Mouse (Mus musculus) macrophage (primary cell): Measurements from ENCODE around the gene Cacna1c. TPM values are rescaled to one million over a fixed set of nuclear protein-coding genes. Genes with fewer than 3 reads are reported as not detected.

ENCODE experiments used
- H3K27ac ChIP-seq: fragments of 350-480 bp; formaldehyde crosslinking; 2 replicates; pipeline ENCODE4 v1.9.0; 2021
- H3K36me3 ChIP-seq: fragments of 350-480 bp; formaldehyde crosslinking; 2 replicates; pipeline ENCODE4 v1.9.0; 2021; ENCODE audit errors: inconsistent target
- H3K4me3 ChIP-seq: fragments of 350-480 bp; formaldehyde crosslinking; 2 replicates; pipeline ENCODE4 v1.9.0; 2021; ENCODE audit errors: inconsistent target
- H3K79me2 ChIP-seq: fragments of 350-480 bp; formaldehyde crosslinking; 2 replicates; pipeline ENCODE4 v1.9.0; 2021; ENCODE audit errors: inconsistent target
- WGBS: methylation state at CpG from one replicate; pipeline ENCODE4 v1.1.7; 2026; ENCODE audit warnings: inconsistent platforms; ENCODE audit not compliant: missing documents; 5-methylcytosine and 5-hydroxymethylcytosine counted together
- polyA plus RNA-seq: library from polyadenylated mRNA; stranded (reverse); fragments of 250-400 nt; gene quantifications from 3 replicates; pipeline ENCODE4 v1.2.4, GENCODE M21; 2018; ENCODE audit warnings: inconsistent platforms

Cacna1c gene
- polyA plus RNA-seq, 1 experiment from 2014 or later: not detected

GRCm38 (mm10) chr6:118889441-118889840, 306.8 kb downstream of the Cacna1c start:
- Histone ChIP-seq H3K4me3 (no peak overlapping the region), H3K79me2 (no peaks in the 10 kb centered on the region), H3K36me3 (no peaks in the 10 kb centered on the region), H3K27ac (no peak overlapping the region)
- 94% methylated on average over 4 of the region's 4 CpGs for WGBS

GRCm38 (mm10) chr6:118887032-118887431, 309.2 kb downstream of the Cacna1c start:
- no peak overlapping the region for H3K27ac ChIP-seq
- WGBS: 78% methylated on average over 8 of the region's 8 CpGs
- H3K4me3 ChIP-seq: no peak overlapping the region
- no peaks in the 10 kb centered on the region for H3K79me2 ChIP-seq
- no peaks in the 10 kb centered on the region for H3K36me3 ChIP-seq

- Histone ChIP-seq H3K27ac (no peak overlapping the region), H3K4me3 (no peak overlapping the region), H3K36me3 (no peaks in the 10 kb centered on the region), H3K79me2 (no peaks in the 10 kb centered on the region)
- 71% methylated on average over 1 of the region's 1 CpGs for WGBS
These were observed 311.3 kb downstream of the Cacna1c start for GRCm38 (mm10) chr6:118884961-118885360.

- Histone ChIP-seq H3K79me2 (no peaks in the 10 kb centered on the region), H3K36me3 (no peaks in the 10 kb centered on the region), H3K27ac (no peak overlapping the region), H3K4me3 (no peak overlapping the region)
- WGBS: 74% methylated on average over 8 of the region's 8 CpGs
These were observed 312.1 kb downstream of the Cacna1c start for GRCm38 (mm10) chr6:118884073-118884551.

GRCm38 (mm10) chr6:118876204-118876603, 320.0 kb downstream of the Cacna1c start:
- WGBS: 63% methylated on average over 2 of the region's 2 CpGs
- Histone ChIP-seq H3K36me3 (no peaks in the 10 kb centered on the region), H3K79me2 (no peaks in the 10 kb centered on the region), H3K4me3 (no peak overlapping the region), H3K27ac (no peak overlapping the region)

GRCm38 (mm10) chr6:118870241-118870841, 325.9 kb downstream of the Cacna1c start:
- Histone ChIP-seq H3K36me3 (no peaks in the 10 kb centered on the region), H3K27ac (no peak overlapping the region), H3K4me3 (no peak overlapping the region), H3K79me2 (no peaks in the 10 kb centered on the region)
- 66% methylated on average over 7 of the region's 7 CpGs for WGBS

GRCm38 (mm10) chr6:118867384-118867783, 328.8 kb downstream of the Cacna1c start:
- Histone ChIP-seq H3K27ac (no peak overlapping the region), H3K36me3 (no peaks in the 10 kb centered on the region), H3K4me3 (no peak overlapping the region), H3K79me2 (no peaks in the 10 kb centered on the region)
- WGBS: 88% methylated on average over 7 of the region's 7 CpGs

GRCm38 (mm10) chr6:118866889-118867288, 329.3 kb downstream of the Cacna1c start:
- Histone ChIP-seq H3K36me3 (no peaks in the 10 kb centered on the region), H3K27ac (no peak overlapping the region), H3K4me3 (no peak overlapping the region), H3K79me2 (no peaks in the 10 kb centered on the region)
- WGBS: 75% methylated on average over 3 of the region's 3 CpGs

- no peak overlapping the region for H3K4me3 ChIP-seq
- WGBS: 84% methylated on average over 5 of the region's 5 CpGs
- no peaks in the 10 kb centered on the region for H3K79me2 ChIP-seq
- H3K27ac ChIP-seq: no peak overlapping the region
- H3K36me3 ChIP-seq: no peaks in the 10 kb centered on the region
These were observed 330.3 kb downstream of the Cacna1c start for GRCm38 (mm10) chr6:118865777-118866380.

GRCm38 (mm10) chr6:118864696-118865620, 331.3 kb downstream of the Cacna1c start:
- no peak overlapping the region for H3K27ac ChIP-seq
- no peaks in the 10 kb centered on the region for H3K79me2 ChIP-seq
- 45% methylated on average over 18 of the region's 18 CpGs for WGBS
- H3K36me3 ChIP-seq: no peaks in the 10 kb centered on the region
- H3K4me3 ChIP-seq: no peak overlapping the region

- WGBS: 92% methylated on average over 9 of the region's 9 CpGs
- Histone ChIP-seq H3K79me2 (no peaks in the 10 kb centered on the region), H3K36me3 (no peaks in the 10 kb centered on the region), H3K27ac (no peak overlapping the region), H3K4me3 (no peak overlapping the region)
These were observed 333.5 kb downstream of the Cacna1c start for GRCm38 (mm10) chr6:118862727-118863126.

GRCm38 (mm10) chr6:118862091-118862490, 334.1 kb downstream of the Cacna1c start:
- Histone ChIP-seq H3K79me2 (no peaks in the 10 kb centered on the region), H3K36me3 (no peaks in the 10 kb centered on the region), H3K4me3 (no peak overlapping the region), H3K27ac (no peak overlapping the region)
- 88% methylated on average over 4 of the region's 5 CpGs for WGBS

- H3K36me3 ChIP-seq: no peaks in the 10 kb centered on the region
- no peaks in the 10 kb centered on the region for H3K79me2 ChIP-seq
- 29% methylated on average over 1 of the region's 1 CpGs for WGBS
- H3K27ac ChIP-seq: no peak overlapping the region
- no peak overlapping the region for H3K4me3 ChIP-seq
These were observed 337.8 kb downstream of the Cacna1c start for GRCm38 (mm10) chr6:118858431-118858830.

GRCm38 (mm10) chr6:118852131-118852530, 344.1 kb downstream of the Cacna1c start:
- no peaks in the 10 kb centered on the region for H3K79me2 ChIP-seq
- WGBS: 83% methylated on average over 6 of the region's 6 CpGs
- H3K27ac ChIP-seq: no peak overlapping the region
- no peak overlapping the region for H3K4me3 ChIP-seq
- no peaks in the 10 kb centered on the region for H3K36me3 ChIP-seq

- Histone ChIP-seq H3K4me3 (no peak overlapping the region), H3K27ac (no peak overlapping the region), H3K36me3 (no peaks in the 10 kb centered on the region), H3K79me2 (no peaks in the 10 kb centered on the region)
- 96% methylated on average over 3 of the region's 3 CpGs for WGBS
These were observed 345.1 kb downstream of the Cacna1c start for GRCm38 (mm10) chr6:118851086-118851485.
